Mouse (Mus musculus) gastrocnemius, adult 18-20 months (tissue): ENCODE results near the gene Maml3. TPM values are rescaled to one million over a fixed set of nuclear protein-coding genes. Genes with fewer than 3 reads are reported as not detected.

ENCODE experiments used
- DNase-seq: peaks from one replicate; pipeline ENCODE4 v3.0.0; 2021; ENCODE audit warnings: low spot score
- total RNA-seq, 2 experiments: library from RNA; stranded (reverse); gene quantifications; 2 replicates each; pipeline ENCODE4 v1.2.3; 2021

Gene Maml3
- total RNA-seq, 2 experiments from 2014 or later = 2.3 to 2.6 TPM

DNA sequence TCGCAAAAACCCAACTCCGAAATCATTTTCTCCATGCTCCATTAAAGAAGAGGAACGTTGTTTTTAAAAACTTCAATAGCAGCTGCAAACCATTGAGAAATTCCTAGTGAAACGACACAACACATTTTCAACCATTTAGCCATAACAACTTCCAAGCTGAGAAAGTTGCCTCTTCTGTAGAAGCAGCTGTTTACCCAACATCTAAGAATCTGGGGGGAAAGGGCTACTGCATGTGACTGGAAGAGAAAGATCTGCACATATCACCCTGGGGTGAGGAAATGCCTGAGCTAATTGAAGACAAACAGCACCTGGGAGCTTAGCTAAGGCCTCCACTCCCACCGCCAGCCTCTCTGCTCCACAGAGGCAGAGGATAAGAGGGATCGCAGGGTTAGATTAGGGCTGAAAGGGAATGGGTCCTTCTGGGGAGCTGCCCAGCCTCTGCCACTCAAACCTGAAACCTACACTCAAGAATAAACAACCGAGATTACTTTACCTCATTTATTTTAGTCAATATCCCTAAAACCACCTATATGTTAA, 13.5 kb downstream of the Maml3 start:
- DNase-seq = no peak

DNA sequence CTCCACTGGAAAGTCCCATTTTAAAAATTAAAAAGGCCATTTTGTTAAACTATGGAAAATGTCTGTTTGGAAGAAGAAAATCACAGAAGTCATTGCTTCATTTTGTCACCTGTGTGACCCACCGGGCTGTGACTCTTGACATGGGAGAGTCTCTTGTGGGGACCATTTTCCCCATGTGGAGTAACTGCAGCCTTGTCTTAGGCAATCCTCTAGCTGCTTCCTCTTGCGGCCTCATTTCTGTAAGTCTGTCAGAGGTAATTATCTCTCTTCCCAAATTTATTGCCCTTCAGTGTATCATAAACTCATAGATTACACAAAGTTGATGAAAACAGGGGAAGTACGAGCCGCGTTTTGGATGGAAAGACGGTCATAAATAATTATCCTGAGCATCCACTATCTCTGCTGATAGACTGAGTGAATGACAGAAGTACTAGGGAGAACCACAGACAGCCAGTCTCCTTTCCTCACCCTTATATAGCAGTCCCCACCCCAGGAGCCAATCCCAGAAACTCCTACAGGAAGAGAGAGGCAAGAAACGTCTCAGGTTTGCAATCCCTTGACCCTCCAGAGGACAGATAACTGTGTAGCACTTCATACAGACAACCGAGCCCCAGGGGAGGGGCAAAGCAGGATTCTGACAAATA, 14.5 kb downstream of the Maml3 start:
- no peak for DNase-seq

DNA sequence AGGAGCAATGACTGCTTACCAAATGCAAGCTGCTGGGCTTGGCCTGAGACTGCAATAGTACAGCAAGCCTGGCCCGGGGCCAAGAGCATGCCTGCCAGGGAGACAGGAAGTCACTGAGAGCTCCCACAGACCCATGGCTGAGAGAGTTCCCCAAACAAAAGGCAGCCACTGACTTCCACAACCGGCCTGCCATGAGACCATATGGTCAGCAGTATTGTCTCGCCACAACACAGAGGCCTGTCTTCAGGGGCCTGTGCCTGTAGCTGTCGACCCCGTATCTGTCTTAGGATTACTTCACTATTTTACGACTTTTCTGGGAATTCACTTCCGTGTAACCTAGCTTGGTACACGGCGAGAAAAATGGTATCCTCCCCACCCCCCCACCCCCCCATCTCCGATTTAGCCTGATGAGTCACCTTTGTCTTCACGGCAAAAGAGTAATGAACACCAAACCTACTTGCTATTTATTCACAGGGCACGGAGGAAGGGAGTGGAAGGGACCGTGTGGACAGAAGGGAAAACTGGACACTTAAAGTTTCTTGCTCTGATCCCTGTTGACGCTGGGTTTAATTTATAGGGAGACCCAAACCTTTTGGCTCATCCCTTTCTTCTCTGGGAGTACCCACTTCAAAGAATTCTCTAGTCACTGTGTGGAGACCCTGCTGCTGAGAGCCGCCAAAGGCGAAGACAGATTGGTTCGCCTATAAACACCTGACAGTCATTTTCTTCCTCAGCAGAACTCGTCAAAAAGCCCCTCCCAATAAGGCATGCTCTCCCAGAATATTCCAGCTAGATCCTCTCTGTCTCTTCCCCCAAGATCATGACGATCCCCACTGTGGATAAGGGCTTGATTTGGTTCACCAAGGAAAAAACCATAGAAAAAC, 16.2 kb downstream of the Maml3 start:
- peak; percentile 92 for DNase-seq

DNA sequence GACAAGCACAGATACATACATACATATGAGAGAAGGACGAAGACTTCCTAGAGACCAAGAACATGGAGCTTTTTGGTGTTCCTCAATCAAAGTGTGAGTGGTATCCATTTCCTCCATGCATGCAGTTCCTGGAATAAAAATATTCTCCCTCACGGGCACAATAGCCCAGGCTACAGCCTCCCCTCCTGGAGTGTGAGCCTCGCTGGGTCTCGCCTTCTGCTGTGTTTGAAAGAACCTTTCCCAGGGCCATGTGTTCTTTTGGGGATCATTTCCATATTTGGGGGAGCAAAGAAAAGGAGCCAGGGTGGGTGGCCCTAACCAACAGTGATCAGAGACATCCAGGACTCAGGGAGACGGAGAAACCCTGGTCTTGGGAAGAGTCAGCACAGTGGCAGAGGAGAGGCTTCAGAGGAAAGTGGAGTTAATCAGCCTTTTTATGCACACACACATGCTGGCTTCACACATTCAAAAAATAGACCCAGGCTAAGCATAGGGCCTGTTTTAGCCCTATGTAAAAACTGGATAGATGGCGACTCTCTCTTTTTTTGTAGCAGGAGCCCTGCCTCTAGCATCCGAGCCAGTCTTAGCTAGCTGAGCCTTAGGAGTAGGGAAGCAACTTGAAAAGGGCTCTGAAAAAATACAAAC, 17.1 kb downstream of the Maml3 start:
- no peak for DNase-seq

DNA sequence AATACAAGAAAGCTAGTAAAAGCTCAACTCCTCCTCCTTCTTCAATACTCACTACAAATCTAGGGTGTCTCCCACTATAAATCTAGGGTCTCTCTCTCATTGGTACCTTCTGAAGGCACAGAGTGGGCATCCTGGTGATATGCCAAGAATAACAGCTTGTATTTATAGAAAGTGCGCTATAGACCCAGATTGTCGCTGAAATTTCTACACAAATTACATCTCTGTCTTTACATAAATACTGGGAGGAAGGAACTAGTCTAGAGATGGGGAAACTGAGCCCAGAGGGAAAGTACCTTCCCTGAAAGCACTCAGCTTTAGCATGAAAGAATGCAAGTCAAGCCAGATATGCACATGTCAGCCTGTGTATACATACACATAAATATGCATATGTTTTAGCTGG, 26.1 kb downstream of the Maml3 start:
- no peak for DNase-seq

DNA sequence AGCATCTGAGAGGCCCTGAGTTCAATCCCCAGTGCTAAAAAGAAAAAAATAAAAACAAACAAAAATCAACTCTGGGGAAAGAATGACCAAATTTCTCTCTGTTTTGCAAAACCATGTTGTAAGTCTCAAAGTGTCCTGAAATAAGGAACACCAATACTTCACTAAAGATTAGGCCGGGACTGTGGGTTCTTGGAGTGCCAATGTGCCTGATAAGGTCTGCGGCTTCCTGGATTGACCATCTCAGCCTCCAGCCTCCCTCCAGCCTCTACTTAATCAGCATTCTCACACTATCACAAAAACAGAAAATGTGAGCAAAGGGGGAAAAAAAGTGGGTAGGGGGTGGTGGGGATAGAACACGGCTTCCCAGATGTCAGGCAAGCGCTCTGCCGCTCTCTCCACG, 30.9 kb downstream of the Maml3 start:
- no peak for DNase-seq

DNA sequence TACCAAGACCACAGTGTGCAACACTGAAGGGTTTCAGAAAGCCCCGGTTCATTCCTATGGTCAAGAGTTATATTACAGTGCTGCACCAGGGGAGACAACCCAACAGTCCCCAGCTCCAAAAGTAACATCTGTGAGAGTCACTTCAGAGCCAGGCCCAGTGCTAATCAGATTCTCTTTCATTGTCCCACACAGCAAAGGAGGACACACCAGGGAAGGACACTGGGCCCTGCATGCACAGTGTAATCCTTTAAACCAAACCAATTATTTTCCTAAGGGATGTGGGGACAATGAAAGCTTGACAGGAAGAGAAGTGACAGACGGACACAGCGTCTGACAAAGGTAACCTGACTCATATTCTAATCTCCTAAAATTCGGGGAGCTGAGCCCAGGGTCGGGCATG, 32.9 kb downstream of the Maml3 start:
- DNase-seq = no peak

DNA sequence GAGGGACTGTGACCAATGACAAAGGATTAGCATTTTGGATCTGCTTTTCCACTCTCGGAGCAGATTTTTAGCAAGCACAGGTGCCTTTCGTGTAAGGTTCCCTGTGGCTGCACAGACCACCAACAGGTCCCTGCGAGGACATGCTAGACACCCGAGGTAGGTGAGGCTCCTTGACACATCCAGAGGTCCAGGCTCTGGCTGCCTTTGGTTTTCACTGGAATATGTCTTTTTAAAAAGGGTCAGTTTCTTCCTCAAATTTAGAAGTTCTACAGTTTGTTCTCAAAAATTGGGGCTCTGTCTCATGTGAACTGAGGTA, 34.8 kb downstream of the Maml3 start:
- no peak for DNase-seq

DNA sequence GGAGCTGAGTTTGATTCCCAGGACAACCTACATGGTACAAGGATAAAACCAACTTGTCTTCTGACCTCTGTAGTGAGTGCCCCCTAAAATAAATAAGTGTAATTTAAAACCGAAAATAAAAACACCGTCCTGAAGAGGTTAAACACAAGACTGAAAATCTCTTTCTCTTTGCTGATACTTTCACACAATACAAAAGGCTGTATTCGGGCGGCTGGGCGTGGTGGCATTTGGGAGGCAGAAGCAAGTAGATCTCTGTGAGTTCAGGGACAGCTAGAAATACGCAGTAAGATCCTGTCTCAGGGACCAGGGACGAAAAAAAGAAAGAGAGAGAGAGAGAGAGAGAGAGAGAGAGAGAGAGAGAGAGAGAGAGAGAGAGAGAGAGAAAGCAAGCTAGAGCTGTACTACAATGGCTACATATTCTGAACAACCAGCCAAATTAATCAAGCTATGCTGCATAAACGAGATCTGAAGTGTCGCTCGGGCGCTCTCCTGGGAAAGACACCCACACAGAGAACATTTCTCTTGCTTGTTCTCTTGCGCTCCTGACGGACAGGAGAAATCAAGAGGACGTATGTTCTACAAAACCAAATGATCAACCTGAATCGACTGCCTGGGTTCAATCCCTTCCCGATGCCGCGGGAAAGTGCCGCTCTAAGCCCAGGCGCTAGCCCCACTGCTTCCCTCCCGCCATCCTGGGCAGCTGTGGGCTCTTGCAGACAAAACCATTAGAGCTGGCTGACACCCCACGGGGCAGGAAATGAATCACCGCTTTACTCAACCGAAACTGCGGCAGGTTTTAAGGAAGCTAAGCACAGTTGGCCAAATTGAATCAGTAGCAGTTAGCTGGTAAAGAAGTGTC, 35.3 kb downstream of the Maml3 start:
- DNase-seq = peak; percentile 50

DNA sequence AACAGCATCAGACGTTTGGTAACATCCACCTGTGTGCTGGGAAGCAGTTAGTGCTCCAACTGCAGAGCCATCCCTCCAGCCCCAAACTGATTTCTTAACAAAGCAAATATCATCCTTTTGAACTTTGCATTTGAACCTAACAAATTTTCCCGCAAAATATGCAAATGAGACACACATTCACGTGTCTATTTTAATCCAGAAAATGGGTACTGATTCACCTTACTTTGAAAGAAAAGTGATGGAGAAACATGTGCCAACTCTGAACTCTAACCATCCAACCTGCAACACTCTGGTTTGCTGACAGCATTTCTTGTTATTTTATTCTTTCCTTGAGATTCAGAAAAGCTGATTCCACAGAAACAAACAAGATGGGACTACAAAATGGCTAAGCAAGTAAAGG, 36.0 kb downstream of the Maml3 start:
- DNase-seq = no peak

DNA sequence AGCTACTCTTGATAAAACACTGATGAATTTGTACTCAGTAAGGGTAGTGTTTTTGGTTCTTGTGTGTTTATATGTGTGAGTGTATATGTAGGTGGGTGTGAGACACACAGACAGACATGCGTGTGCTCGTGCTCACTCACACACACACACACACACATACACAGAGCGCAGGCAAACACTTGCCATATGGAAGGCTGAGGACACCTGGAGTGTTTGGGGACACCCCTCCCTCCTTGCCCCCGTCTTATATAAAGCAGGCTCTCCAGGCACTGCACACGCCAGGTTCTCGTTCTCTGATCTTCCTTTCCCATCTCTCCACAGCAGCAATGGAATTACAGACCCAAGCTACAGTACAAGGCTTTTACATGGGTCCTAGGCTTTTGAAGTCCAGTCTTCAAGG, 37.7 kb downstream of the Maml3 start:
- DNase-seq = no peak

DNA sequence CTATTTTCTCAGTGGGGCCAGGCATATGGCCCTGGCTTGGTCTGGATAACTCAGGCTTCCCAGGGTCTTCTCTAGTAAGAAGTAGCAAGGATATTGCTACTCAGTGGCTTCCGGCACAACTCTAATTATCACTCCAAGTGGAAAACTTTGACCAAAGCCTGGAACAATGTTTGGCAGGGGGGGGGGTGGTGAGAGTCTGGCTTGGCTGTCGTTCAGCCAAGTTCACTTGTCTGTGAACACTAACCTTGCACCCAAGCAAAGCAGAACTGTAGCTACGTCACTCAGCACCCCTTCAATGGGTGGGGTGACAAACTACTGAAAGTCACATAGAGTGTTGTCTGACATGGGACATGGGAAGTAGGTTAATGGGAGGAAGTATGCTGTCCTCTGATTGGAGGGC, 38.7 kb downstream of the Maml3 start:
- no peak for DNase-seq

DNA sequence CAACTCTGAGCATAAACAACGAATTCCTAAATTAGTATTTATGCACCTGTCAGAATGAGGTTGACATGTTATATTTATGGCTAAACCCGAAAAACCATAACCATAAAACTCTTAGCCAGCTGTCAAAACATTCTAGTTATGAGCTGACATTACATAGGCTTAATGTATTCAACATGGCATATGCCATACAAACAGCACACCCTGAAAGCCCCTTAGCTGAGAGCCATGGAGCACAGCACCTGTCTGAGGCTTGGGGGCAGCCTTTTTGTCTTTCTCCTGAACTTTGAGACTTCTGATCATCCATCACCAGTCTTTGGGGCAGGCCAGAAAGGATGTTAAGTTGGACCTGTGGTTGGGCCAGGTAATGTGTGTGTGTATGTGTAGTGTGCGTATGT, 41.6 kb downstream of the Maml3 start:
- no peak for DNase-seq

DNA sequence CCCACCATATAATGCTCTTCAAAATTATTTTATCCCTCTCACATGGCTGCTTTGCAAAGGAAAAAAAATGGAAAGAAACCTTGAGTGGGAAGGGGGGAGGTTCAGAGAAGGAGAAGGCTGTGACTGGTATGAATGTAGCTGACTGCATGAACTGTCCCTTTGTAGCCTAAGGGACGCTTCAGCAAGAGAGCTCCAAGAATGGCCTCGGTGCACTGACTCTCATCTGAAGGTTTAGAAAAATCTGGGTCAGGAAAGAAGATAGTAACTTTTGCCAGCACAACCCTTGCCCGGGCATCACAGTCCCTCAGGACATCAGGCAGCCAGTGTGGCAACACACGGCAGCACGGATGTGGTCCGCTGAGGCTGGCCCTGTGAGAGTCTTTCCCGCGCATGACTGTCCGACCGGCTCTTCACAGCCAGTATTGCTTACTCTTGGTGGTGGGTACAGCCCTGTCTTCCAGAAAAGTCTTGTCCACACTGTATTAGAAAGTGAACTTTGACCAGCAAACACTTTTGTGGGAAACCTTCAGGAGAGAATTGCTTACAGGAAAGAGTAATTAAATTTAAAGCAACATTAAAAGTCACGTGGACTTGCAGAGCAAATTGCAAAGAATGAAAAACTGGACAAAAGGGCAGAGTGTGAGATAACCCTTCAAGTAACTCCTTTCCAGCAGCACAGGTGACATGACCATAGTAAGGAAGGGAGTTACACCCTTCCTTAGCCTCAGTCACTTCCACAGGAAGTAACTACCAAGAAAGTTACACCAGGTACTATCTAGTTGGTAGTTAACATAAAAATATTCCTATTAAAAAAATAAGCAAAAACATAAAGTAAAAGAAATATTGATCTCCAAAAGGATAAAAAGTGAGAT, 42.3 kb downstream of the Maml3 start:
- DNase-seq = no peak

DNA sequence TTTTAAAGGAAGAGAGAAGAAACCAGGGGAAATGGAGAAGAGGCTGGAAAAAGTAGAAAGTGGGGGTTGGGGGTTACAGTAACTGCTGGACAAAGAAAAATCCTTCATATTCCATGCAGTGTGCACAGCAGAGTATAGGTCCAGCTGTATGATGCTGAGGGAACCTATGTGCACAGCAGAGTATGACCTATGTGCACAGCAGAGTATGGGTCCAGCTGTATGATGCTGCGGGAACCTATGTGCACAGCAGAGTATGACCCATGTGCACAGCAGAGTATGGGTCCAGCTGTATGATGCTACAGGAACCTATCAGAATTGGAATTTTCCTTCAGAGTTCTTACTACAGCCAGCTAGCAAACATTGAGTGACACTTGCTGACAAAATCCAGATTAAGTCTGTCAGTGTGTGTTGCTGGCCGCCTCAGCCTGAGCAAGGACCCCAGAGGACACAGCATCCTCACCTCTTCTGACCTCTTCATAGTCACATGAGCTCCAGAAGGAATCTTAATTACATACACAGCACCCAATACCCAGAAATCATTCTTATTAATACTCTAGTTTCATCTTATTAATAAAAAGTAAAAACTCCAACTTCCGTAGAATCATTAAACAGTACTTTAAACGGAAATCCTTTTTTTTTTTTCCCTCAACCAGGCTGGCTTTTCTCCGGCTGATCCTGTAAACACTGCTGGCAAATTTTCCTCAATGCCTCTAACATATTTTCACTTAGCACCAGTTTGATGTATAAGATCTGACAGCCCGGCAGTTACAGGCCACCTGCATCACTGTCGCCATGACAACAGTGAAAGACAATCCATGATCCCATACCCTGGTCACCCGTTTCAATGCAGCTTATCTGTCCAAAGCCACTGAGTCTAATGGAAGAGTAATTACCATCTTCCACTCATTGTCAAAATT, 43.1 kb downstream of the Maml3 start:
- DNase-seq = no peak

DNA sequence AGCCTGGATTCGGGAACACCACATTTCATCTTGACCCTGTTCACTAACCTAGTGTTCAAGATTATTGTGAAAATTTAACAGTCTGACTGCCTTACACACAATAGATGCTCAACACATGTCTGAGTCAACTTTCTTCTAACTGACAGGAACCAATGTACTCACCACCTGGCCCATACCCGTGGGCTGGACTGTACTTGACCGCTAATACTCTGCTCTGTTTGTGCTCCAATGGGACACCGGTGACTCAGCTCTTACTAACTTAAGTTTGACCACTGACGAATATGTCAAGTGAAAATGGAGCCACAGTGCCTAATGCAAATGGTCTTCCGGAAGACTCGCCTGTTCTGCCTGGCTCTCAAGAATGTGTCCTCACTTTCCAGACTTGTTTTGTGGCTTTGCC, 44.0 kb downstream of the Maml3 start:
- no peak for DNase-seq

DNA sequence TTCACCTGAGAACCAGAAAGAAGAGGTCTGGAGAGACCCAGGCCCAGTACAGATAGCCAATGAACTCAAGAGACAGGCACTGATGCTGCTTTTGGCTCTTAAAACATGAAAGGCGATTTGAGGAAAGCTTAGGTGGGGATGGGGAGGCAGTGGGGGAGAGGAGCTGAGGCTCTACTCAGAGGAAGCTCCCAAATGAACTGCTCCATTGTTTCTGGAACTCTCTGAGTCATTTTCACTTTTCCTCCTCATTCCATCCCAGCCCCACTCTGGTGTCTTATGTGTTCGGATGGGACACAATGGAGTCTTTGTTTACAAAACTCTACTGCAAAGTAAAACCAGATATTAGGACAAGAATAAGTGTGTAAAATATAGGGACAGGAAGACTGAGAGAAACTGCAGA, 53.1 kb downstream of the Maml3 start:
- DNase-seq = no peak

DNA sequence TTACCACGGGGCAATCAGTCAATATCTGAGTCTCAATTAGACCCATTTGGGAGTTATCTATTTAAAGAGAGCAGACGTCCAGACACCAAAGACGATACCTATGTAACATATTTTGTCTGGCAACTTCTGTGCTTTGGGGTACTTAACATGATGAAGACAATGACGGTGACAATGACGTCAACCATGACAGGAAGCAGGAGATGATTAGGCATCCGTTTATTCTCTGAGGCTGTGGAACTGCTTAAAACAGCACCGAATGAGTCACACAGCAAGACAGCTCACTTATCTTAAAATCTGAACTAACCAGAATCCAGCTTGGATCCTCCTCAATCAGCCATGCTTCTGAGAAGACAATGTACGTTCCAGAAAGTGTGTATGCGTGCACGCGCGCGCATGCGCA, 56.8 kb downstream of the Maml3 start:
- DNase-seq = no peak

DNA sequence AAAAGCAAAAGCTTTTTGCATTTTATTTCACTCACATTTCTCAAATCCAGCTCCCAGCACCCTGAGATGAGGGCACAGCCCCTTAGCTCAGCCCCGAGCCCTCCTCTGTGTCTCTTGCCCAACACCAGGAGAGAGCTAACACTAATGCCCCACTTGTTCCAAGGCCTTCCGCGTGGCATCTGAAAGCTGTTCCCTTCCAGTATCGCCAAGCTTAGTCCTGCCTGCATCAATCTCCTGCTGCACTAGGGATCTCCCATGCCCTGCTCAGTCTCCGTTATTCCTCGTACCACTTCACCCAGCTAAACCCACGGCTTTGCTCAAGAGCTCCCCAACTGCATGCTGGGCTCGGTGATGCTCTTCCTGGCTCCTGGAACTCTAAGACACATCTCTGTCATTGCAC, 57.3 kb downstream of the Maml3 start:
- DNase-seq = no peak
